Mouse (Mus musculus) splenic B cell, adult 2 months (primary cell): ENCODE data around the gene Ache.
A peak's percentile ranks its signal among the peaks of the same experiment; 100 is the strongest.

ENCODE experiments used
- DNase-seq: peaks from one replicate; pipeline ENCODE4 v3.0.0-alpha.2; 2011; ENCODE audit warnings: low read depth, low spot score
- H3K27me3 ChIP-seq: 2 replicates; pipeline ENCODE4 v1.6.1; 2012; ENCODE audit warnings: mild to moderate bottlenecking, low read length, moderate library complexity, mixed read lengths; ENCODE audit not compliant: control insufficient read depth, poor library complexity, insufficient read depth, severe bottlenecking
- H3K36me3 ChIP-seq: 2 replicates; pipeline ENCODE4 v1.6.1; 2012; ENCODE audit warnings: mild to moderate bottlenecking, low read length, moderate library complexity, mixed read lengths; ENCODE audit not compliant: control insufficient read depth, poor library complexity, insufficient read depth, severe bottlenecking

Gene Ache

DNA sequence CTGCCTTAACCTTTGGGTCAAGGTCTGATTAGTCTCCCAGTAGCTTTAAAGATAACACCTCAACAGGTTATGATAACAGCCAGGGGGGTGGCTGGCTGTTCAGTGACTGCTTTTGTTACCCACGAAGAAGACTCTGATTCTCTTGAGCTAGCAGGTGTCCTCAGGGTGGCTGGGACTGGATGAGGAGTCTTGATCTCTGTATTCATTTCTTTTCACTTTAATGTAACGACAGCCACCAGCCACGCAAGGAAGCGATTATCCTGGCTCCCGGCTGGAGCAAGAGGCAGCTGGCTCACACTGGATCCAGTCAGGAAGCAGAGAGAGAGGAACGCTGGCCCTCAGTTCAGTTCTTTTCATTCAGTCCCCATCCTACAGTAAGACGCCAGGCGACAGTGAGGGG lies 49.9 kb downstream of the Ache start:
- no peak for DNase-seq
- Histone ChIP-seq H3K27me3 (no peaks in the 10 kb centered on the region), H3K36me3 (no peaks in the 10 kb centered on the region)

DNA sequence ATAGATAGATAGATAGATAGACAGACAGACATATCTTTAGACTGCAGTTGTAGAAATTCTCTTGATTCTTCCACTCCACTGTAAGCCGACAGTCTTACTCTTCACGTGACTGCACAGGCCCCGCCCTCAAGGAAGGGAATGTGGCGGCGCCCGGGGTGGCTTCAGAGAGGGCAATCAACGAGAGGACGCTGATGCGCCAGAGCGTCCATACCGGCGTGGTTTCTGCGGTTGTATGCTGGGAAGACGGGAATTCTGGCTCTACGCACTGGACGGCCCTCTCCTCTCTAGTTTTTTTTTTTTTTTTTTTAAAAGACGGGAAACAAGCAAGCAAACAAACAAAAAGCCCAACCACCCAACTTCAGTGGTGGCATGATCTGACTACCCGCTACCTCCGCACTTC lies 50.9 kb downstream of the Ache start:
- H3K36me3 ChIP-seq, result no peaks in the 10 kb centered on the region
- H3K27me3 ChIP-seq, result no peaks in the 10 kb centered on the region
- DNase-seq, result peak; percentile 75

DNA sequence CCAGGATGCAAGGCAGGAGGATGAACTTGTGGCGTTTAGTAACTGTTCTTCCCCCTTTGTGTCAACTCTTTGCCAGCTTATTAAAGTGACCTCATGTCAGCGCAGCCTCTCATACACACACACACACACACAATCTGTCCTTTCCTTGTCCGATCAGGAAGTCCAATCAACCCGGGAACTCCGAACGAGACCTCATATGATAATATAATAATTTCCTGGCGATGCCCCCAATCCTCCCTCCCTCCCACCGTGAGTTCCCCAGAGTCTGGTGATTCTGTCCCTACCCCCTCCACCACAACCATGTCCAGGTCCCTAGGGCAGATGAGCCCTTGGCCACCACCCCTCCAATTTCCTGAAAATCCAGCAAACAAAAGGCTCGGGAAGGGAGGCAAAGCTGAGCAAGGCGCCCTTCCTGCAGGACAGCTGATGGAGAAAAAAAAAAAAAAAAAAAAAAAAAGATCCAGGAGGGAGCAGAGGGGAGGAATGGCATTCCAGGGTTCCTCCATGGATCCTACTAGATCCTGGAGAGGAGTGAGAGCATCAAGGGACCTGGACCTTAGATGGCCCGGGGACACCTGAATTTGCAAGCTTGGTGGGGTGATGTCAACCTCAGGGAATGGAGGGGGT lies 51.5 kb downstream of the Ache start:
- no peak for DNase-seq
- Histone ChIP-seq H3K36me3 (no peaks in the 10 kb centered on the region), H3K27me3 (no peaks in the 10 kb centered on the region)

DNA sequence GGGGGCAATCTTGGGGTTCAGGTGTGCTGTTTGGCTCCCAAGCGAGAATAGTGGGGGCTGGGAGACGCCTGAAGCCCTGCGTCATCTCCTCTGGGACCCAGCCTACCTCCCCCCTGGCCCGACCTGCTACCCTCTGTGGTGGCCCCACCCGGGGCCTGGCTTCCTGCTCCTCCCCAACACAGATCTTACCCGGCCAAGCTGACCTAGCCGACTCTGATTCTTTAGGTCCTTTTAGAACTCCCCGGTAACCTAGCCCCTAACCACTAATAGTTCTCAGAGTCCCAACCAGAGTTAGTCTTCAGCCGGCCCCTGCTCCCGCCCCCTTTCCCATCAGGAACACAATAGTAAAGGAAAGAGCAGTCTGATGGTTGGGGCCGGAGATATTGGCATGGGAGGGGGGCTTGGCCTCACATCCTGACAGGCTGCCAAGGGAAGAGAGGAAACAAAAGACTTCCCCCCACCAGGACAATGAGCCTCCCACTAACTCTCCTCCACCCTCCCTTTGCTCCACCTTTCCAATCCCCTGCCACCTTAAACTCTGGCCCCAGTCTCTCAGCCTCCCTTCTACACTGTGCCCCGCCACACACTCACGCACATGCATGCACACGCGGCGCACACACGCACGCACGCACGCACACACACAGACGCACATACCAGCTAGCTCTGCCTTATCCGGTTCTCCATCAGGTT lies 52.1 kb downstream of the Ache start:
- H3K27me3 ChIP-seq, result no peaks in the 10 kb centered on the region
- H3K36me3 ChIP-seq, result no peaks in the 10 kb centered on the region
- peak; percentile 30 for DNase-seq

DNA sequence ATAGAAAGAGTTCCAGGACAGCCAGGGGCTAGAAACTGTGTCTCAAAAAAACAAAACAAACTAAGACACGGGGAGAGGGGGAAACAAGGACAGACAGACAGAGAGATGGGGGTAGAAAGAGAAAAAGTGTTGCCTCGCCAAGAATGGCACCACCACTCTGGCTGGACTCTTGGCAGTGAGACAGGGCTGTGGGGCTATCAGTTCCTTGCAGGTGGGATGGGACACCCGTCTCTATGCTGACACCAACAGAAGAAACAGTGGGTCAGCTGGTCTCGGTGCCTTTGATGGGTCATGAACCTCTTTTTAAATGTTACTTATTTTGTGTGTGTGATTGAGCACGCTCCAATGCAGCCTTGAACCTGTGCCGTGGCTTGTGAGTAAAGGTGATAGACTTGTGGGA lies 52.9 kb downstream of the Ache start:
- Histone ChIP-seq H3K27me3 (no peaks in the 10 kb centered on the region), H3K36me3 (no peaks in the 10 kb centered on the region)
- DNase-seq, result no peak

DNA sequence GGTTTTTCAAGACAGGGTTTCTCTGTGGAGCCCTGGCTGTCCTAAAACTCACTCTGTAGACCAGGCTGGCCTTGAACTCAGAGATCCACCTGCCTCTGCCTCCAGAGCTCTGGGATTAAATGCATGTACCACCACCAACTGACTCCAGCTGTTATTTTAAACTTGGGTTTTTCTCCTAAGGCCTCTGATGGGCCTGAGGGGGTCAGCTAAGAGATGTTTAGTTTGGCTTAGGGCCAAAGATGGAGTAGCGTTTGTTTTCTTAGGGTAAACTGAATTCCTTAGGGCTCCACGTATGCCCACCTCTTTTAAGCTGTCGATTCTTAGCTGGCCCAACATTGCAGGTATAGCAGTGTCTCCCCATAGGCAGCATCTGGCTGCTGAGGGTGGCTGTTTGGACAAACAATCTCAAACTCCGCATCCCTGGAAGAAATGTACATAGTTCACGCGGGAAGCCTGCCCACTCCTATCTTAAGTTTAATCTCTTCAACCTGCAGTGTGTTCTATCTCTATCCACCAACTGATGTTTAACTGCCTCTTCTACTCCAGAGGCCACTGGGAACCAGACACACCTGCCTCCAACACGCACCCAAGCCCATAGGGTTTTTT lies 55.2 kb downstream of the Ache start:
- Histone ChIP-seq H3K36me3 (no peaks in the 10 kb centered on the region), H3K27me3 (no peaks in the 10 kb centered on the region; the same call in 1 of the 2 replicates)
- DNase-seq, result no peak

DNA sequence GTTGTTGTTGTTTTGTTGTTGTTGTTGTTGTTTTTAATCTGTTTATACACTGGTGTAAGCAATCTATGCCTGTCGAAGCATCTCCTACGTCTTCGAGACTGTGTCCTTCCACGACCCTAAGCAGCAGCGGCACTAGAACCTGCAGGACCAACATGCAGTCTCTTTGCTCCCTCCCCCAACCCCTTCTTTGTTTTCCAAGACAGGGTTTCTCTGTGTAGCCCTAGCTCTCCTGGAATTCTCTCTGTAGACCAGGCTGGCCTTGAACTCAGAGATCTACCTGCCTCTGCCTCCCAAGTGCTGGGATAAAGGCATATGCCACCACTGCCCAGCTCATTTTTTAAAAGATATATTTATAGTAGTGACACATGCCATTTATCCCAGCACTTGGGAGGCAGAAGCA lies 56.1 kb downstream of the Ache start:
- no peak for DNase-seq
- no peaks in the 10 kb centered on the region; the same call in 1 of the 2 replicates for H3K27me3 ChIP-seq

DNA sequence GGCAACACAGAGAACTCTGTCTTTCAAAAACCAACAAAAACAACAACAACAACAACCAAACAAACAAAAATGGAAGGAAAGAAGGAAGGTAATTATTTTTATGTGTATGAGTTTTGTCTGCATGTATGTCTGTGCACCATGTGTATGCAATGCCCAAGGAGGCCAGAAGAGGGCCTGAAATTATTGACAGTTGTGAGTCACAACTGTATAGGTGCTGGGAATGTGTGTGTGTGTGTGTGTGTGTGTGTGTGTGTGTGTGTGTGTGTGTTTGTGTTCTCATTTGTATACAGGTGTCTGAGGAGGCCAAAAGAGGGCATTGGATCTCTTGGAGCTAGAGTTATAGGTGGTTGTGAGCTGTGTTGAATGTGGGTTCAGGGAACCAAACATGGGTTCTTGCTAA lies 56.5 kb downstream of the Ache start:
- Histone ChIP-seq H3K36me3 (no peaks in the 10 kb centered on the region), H3K27me3 (no peaks in the 10 kb centered on the region; the same call in 1 of the 2 replicates)
- no peak for DNase-seq

More for the DNA sequence above, 56.1 kb downstream of the Ache start:
- no peaks in the 10 kb centered on the region for H3K36me3 ChIP-seq
